8 mouse cellular contexts compared by ENCODE assay signal in the genomic region with DNA sequence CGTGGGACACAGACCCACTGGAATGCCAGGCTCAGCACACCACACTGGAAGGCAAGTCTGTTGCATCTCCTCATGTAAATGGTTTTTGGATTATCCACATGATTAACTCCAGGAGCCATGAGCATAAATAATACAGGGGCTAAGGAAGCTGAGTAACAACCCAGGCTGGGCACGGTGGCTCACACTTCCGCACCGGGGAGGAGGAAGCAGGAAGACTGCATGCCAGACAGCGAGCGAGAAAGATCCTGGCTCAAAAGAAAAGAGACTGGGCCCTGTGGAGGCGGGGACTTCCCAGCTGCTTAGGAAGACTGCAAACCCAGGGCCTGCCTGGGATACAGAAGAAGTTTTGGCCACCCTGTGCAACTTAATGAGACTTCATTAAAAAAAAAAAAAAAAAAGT. TPM values are rescaled to one million over a fixed set of nuclear protein-coding genes. Genes with fewer than 3 reads are reported as not detected.
DNase-seq lines count a peak whose midpoint lies in the region; ATAC-seq lines count a peak whose summit lies in the region.
"Had no signal": no experiment of that assay in that cellular context is flagged by ENCODE, and none has a peak within 500 bp of the region (broad histone marks: within the 10 kb centered on the region; RNA-seq: fewer than 3 reads in every experiment).

No protein-coding gene starts in this region.

- no peaks in the 10 kb centered on the region for H3K27me3 ChIP-seq in liver, embryonic 13.5 days
- no peaks in the 10 kb centered on the region for H3K27me3 ChIP-seq in embryonic facial prominence, embryonic 13.5 days

- H3K4me1 ChIP-seq in liver, embryonic 13.5 days (replicated peaks): peaks cover 38% of the 10 kb centered on the region
- H3K4me1 ChIP-seq in embryonic facial prominence, embryonic 13.5 days: peaks cover 39% of the 10 kb centered on the region

- H3K27ac ChIP-seq in liver, embryonic 13.5 days: peak overlapping the region; percentile 34
- H3K27ac ChIP-seq in embryonic facial prominence, embryonic 13.5 days: no peak overlapping the region

- no peak for ATAC-seq in liver, embryonic 13.5 days (ENCODE audit: low read depth)
- ATAC-seq in embryonic facial prominence, embryonic 13.5 days (ENCODE audit: insufficient number of reproducible peaks, insufficient read depth, low FRiP score, low TSS enrichment, low read depth): no peak
- no peak for ATAC-seq in erythroid progenitor cell, adult 5-6 weeks (replicated peaks; ENCODE audit: low FRiP score, poor library complexity, severe bottlenecking)

- no peak overlapping the region for H3K4me3 ChIP-seq in liver, embryonic 13.5 days (replicated peaks)
- H3K4me3 ChIP-seq in embryonic facial prominence, embryonic 13.5 days: no peak overlapping the region

- no peak for DNase-seq in liver, embryonic 13.5 days
- no peak for DNase-seq in liver
- peak; percentile 44 for DNase-seq in kidney, adult 9 months
- DNase-seq in retina, embryonic 14.5 days (ENCODE audit: low spot score): peak; percentile 37
- no peak for DNase-seq in gastrocnemius, postnatal 36 days

- WGBS in liver, embryonic 13.5 days (ENCODE audit: insufficient replicate concordance): 52% methylated on average over 7 of the region's 7 CpGs
- WGBS in embryonic facial prominence, embryonic 13.5 days: 35% methylated on average over 7 of the region's 7 CpGs

- no peak overlapping the region for H3K4me2 ChIP-seq in liver, embryonic 13.5 days
- H3K4me2 ChIP-seq in embryonic facial prominence, embryonic 13.5 days: peak overlapping the region; percentile 0; the same call in 1 of the 2 replicates

- H3K36me3 ChIP-seq in liver, embryonic 13.5 days: peaks cover 6% of the 10 kb centered on the region; the same call in 1 of the 2 replicates
- H3K36me3 ChIP-seq in embryonic facial prominence, embryonic 13.5 days: 0 out of 2 replicates have a peak, but pooled peaks cover 5% of the 10 kb centered on the region

- H3K9me3 ChIP-seq in liver, embryonic 13.5 days (replicated peaks): no peaks in the 10 kb centered on the region
- H3K9me3 ChIP-seq in embryonic facial prominence, embryonic 13.5 days: no peaks in the 10 kb centered on the region

- intact Hi-C loops in gastrocnemius, postnatal 36 days (cut with DNase I): loop anchor here (5.0 kb wide), 1 partner anchor 38 kb away; a partner anchor contains a TSS

- no peak overlapping the region for H3K9ac ChIP-seq in liver, embryonic 13.5 days
- no peak overlapping the region; the same call in 1 of the 2 replicates for H3K9ac ChIP-seq in embryonic facial prominence, embryonic 13.5 days

RNA-seq across cellular contexts. Expression of a gene that starts 4.3 kb away (rescaled TPM):
- 0.88 TPM in 2 replicates for polyA plus RNA-seq in liver, embryonic 13.5 days (2015; fragmentation: Nextera tagmentation; extraction: Ambion mirVana)
- polyA plus RNA-seq in embryonic facial prominence, embryonic 13.5 days (2015; fragmentation: Nextera tagmentation; extraction: Ambion mirVana): 2.3 and 3.1 TPM in 2 replicates
- total RNA-seq in gastrocnemius, postnatal 36 days (2021): 10 to 100 TPM; 44.0 to 47.0 TPM
- total RNA-seq in erythroid progenitor cell, adult 5-6 weeks (2015; ENCODE audit: low replicate concordance): 2.9 and 4.0 TPM in 2 replicates
- 2.1 and 12.6 TPM in 2 replicates for total RNA-seq in erythroid progenitor cell, adult 5-6 weeks (2017; ENCODE audit: low replicate concordance)

RNA-seq across cellular contexts. Expression of a gene that starts 26.2 kb away (rescaled TPM):
- 7.0 and 7.7 TPM in 2 replicates for polyA plus RNA-seq in liver, embryonic 13.5 days (2015; fragmentation: Nextera tagmentation; extraction: Ambion mirVana)
- polyA plus RNA-seq in embryonic facial prominence, embryonic 13.5 days (2015; fragmentation: Nextera tagmentation; extraction: Ambion mirVana): 22.5 and 23.3 TPM in 2 replicates
- total RNA-seq in gastrocnemius, postnatal 36 days (2021): 1 to 10 TPM; 5.5 to 5.7 TPM
- 8.3 and 13.8 TPM in 2 replicates for total RNA-seq in erythroid progenitor cell, adult 5-6 weeks (2015; ENCODE audit: low replicate concordance)
- total RNA-seq in erythroid progenitor cell, adult 5-6 weeks (2017; ENCODE audit: low replicate concordance): 8.8 and 19.1 TPM in 2 replicates

RNA-seq across cellular contexts. Expression of a gene that starts 35.5 kb away (rescaled TPM):
- 0.19 and 0.22 TPM in 2 replicates for polyA plus RNA-seq in liver, embryonic 13.5 days (2015; fragmentation: Nextera tagmentation; extraction: Ambion mirVana)
- 0.62 and 0.84 TPM in 2 replicates for polyA plus RNA-seq in embryonic facial prominence, embryonic 13.5 days (2015; fragmentation: Nextera tagmentation; extraction: Ambion mirVana)
- not detected for total RNA-seq in gastrocnemius, postnatal 36 days (2021)
- not detected in 2 replicates for total RNA-seq in erythroid progenitor cell, adult 5-6 weeks (2015; ENCODE audit: low replicate concordance)
- not detected in 2 replicates for total RNA-seq in erythroid progenitor cell, adult 5-6 weeks (2017; ENCODE audit: low replicate concordance)
- total RNA-seq: common myeloid progenitor, adult 5-6 weeks had no signal

RNA-seq across cellular contexts. Expression of a gene that starts 37.0 kb away (rescaled TPM):
- 335 and 374 TPM in 2 replicates for polyA plus RNA-seq in liver, embryonic 13.5 days (2015; fragmentation: Nextera tagmentation; extraction: Ambion mirVana)
- 443 and 487 TPM in 2 replicates for polyA plus RNA-seq in embryonic facial prominence, embryonic 13.5 days (2015; fragmentation: Nextera tagmentation; extraction: Ambion mirVana)
- 100 to 1,000 TPM; 124 to 129 TPM for total RNA-seq in gastrocnemius, postnatal 36 days (2021)
- total RNA-seq in erythroid progenitor cell, adult 5-6 weeks (2015; ENCODE audit: low replicate concordance): 20.5 and 50.7 TPM in 2 replicates
- 7.9 and 45.8 TPM in 2 replicates for total RNA-seq in erythroid progenitor cell, adult 5-6 weeks (2017; ENCODE audit: low replicate concordance)

RNA-seq across cellular contexts. Expression of a gene that starts 39.9 kb away (rescaled TPM):
- 2.3 and 3.6 TPM in 2 replicates for polyA plus RNA-seq in liver, embryonic 13.5 days (2015; fragmentation: Nextera tagmentation; extraction: Ambion mirVana)
- polyA plus RNA-seq in embryonic facial prominence, embryonic 13.5 days (2015; fragmentation: Nextera tagmentation; extraction: Ambion mirVana): 17.2 and 20.9 TPM in 2 replicates
- total RNA-seq in gastrocnemius, postnatal 36 days (2021): 1 to 10 TPM; 2.1 to 2.3 TPM
- 5.9 TPM in 1 of 2 replicates, not detected in the other for total RNA-seq in erythroid progenitor cell, adult 5-6 weeks (2015; ENCODE audit: low replicate concordance)
- 2.1 TPM in 1 of 2 replicates, not detected in the other for total RNA-seq in erythroid progenitor cell, adult 5-6 weeks (2017; ENCODE audit: low replicate concordance)

Comparison
In these comparisons a context has a peak if more than half of its experiments do, and no peak if none do; other contexts are left out.
1. DNase-seq: peak in kidney, adult 9 months (single experiment) and retina, embryonic 14.5 days (single experiment); none in liver, embryonic 13.5 days (single experiment), liver (single experiment) and gastrocnemius, postnatal 36 days (0 of 2).